Mouse (Mus musculus) MEL (cell line): ENCODE results near the gene Igf1r. TPM values are rescaled to one million over a fixed set of nuclear protein-coding genes. Genes with fewer than 3 reads are reported as not detected.

Source experiments
- DNase-seq: peaks from one replicate; pipeline ENCODE4 v3.0.0; 2011; ENCODE audit warnings: low read depth, low spot score
- H3K27ac ChIP-seq: 2 replicates; pipeline ENCODE4 v1.5.1; 2012; ENCODE audit warnings: low read depth, mild to moderate bottlenecking, control low read depth, low read length, moderate library complexity; ENCODE audit not compliant: control insufficient read depth
- H3K27me3 ChIP-seq, 2 experiments: fragments of 150-350 bp in 1 of 2; sonication (generic) in 1 of 2; 2 replicates each; pipeline ENCODE4 v1.6.1; 2012; ENCODE audit warnings: low read length in 2 of 2, mild to moderate bottlenecking in 2 of 2, improper control_type of control experiment in 1 of 2, moderate library complexity in 1 of 2; ENCODE audit not compliant: insufficient read depth in 2 of 2, control insufficient read depth in 1 of 2
- H3K36me3 ChIP-seq, 2 experiments: 2 replicates each; pipeline ENCODE4 v1.6.1; 2012 to 2014; ENCODE audit warnings: low read length in 2 of 2, improper control_type of control experiment in 1 of 2, inconsistent platforms in 1 of 2, mild to moderate bottlenecking in 1 of 2; ENCODE audit not compliant: insufficient read depth in 2 of 2, control insufficient read depth in 1 of 2
- H3K4me1 ChIP-seq, 2 experiments: fragments of 150-350 bp in 1 of 2; sonication (generic) in 1 of 2; 2 replicates each; pipeline ENCODE4 v1.6.1; 2012; ENCODE audit warnings: low read length in 2 of 2, improper control_type of control experiment in 1 of 2, mild to moderate bottlenecking in 1 of 2; ENCODE audit not compliant: insufficient read depth in 2 of 2, control insufficient read depth in 1 of 2
- H3K4me3 ChIP-seq, 2 experiments: fragments of 150-350 bp in 1 of 2; sonication (generic) in 1 of 2; 2 replicates each; pipeline ENCODE4 v1.5.1; 2012; ENCODE audit warnings: low read depth in 2 of 2, low read length in 2 of 2, mild to moderate bottlenecking in 2 of 2, moderate library complexity in 2 of 2, control low read depth in 1 of 2, improper control_type of control experiment in 1 of 2; ENCODE audit not compliant: control insufficient read depth in 1 of 2, insufficient read depth in 1 of 2
- H3K79me2 ChIP-seq: 2 replicates; pipeline ENCODE4 v1.6.1; 2012; ENCODE audit warnings: mild to moderate bottlenecking, low read length, moderate library complexity; ENCODE audit not compliant: control insufficient read depth, poor library complexity, insufficient read depth
- H3K9ac ChIP-seq: 2 replicates; pipeline ENCODE4 v1.6.1; 2012; ENCODE audit warnings: low read depth, mild to moderate bottlenecking, control low read depth, low read length, moderate library complexity; ENCODE audit not compliant: control insufficient read depth, poor library complexity, severe bottlenecking
- H3K9me3 ChIP-seq: fragments of 150-350 bp; sonication (generic); replicated peaks from 2 replicates; pipeline ENCODE4 v1.6.1; 2012; ENCODE audit warnings: mild to moderate bottlenecking, low read length, improper control_type of control experiment, moderate library complexity; ENCODE audit not compliant: insufficient read depth
- BHLHE40 ChIP-seq: IDR thresholded peaks from 2 replicates; pipeline ENCODE4 v1.6.1; 2012; ENCODE audit warnings: low read depth, mild to moderate bottlenecking, inconsistent platforms, low read length, improper control_type of control experiment, borderline replicate concordance
- CHD2 ChIP-seq: IDR thresholded peaks from 2 replicates; pipeline ENCODE4 v1.6.1; 2011; ENCODE audit warnings: low read length, improper control_type of control experiment
- E2F4 ChIP-seq: IDR thresholded peaks from 2 replicates; pipeline ENCODE4 v1.6.1; 2011; ENCODE audit warnings: low read depth, low read length, improper control_type of control experiment, borderline replicate concordance
- ELF1 ChIP-seq: IDR thresholded peaks from 2 replicates; pipeline ENCODE4 v1.6.1; 2014; ENCODE audit warnings: low read depth, mild to moderate bottlenecking, inconsistent platforms, low read length, improper control_type of control experiment, moderate library complexity
- EP300 ChIP-seq, 2 experiments: IDR thresholded peaks; 2 replicates each; pipeline ENCODE4 v1.6.1; 2011; ENCODE audit warnings: improper control_type of control experiment in 2 of 2, low read length in 2 of 2, low read depth in 1 of 2, mild to moderate bottlenecking in 1 of 2
- ETS1 ChIP-seq: IDR thresholded peaks from 2 replicates; pipeline ENCODE4 v1.6.1; 2012; ENCODE audit warnings: low read depth, mild to moderate bottlenecking, inconsistent platforms, low read length, improper control_type of control experiment, moderate library complexity
- GABPA ChIP-seq: IDR thresholded peaks from 2 replicates; pipeline ENCODE4 v1.6.1; 2012; ENCODE audit warnings: low read depth, mild to moderate bottlenecking, inconsistent platforms, low read length, improper control_type of control experiment, moderate library complexity
- JUND ChIP-seq: IDR thresholded peaks from 2 replicates; pipeline ENCODE4 v1.6.1; 2011; ENCODE audit warnings: low read depth, mild to moderate bottlenecking, improper control_type of control experiment, low read length
- KAT2A ChIP-seq: conservative IDR thresholded peaks from 2 replicates; pipeline ENCODE4 v1.6.1; 2012; ENCODE audit warnings: low read depth, low read length, improper control_type of control experiment, inconsistent platforms
- MAFK ChIP-seq: IDR thresholded peaks from 2 replicates; pipeline ENCODE4 v1.6.1; 2011; ENCODE audit warnings: low read depth, mild to moderate bottlenecking, low read length, improper control_type of control experiment, borderline replicate concordance
- MAX ChIP-seq: IDR thresholded peaks from 2 replicates; pipeline ENCODE4 v1.6.1; 2011; ENCODE audit warnings: low read length, improper control_type of control experiment
- MAZ ChIP-seq: IDR thresholded peaks from 2 replicates; pipeline ENCODE4 v1.6.1; 2012; ENCODE audit warnings: low read depth, mild to moderate bottlenecking, inconsistent platforms, low read length, improper control_type of control experiment
- MXI1 ChIP-seq: IDR thresholded peaks from 2 replicates; pipeline ENCODE4 v1.6.1; 2011; ENCODE audit warnings: mild to moderate bottlenecking, low read depth, low read length, improper control_type of control experiment
- NELFE ChIP-seq: IDR thresholded peaks from 2 replicates; pipeline ENCODE4 v1.6.1; 2011; ENCODE audit warnings: low read depth, low read length, improper control_type of control experiment
- NRF1 ChIP-seq: IDR thresholded peaks from 2 replicates; pipeline ENCODE4 v1.6.1; 2014; ENCODE audit warnings: low read depth, mild to moderate bottlenecking, inconsistent platforms, low read length, improper control_type of control experiment, moderate library complexity; ENCODE audit not compliant: poor library complexity, insufficient read depth, severe bottlenecking
- POLR2AphosphoS5 ChIP-seq: IDR thresholded peaks from 2 replicates; pipeline ENCODE4 v1.6.1; 2012; ENCODE audit warnings: low read depth, borderline replicate concordance, mild to moderate bottlenecking, inconsistent platforms, low read length, moderate library complexity, mixed read lengths
- SIN3A ChIP-seq: IDR thresholded peaks from 2 replicates; pipeline ENCODE4 v1.6.1; 2012; ENCODE audit warnings: low read length, improper control_type of control experiment, inconsistent platforms
- SMC3 ChIP-seq: IDR thresholded peaks from 2 replicates; pipeline ENCODE4 v1.6.1; 2011; ENCODE audit warnings: low read depth, low read length, improper control_type of control experiment
- TBP ChIP-seq: IDR thresholded peaks from 2 replicates; pipeline ENCODE4 v1.8.0; 2011; ENCODE audit warnings: low read depth, low read length, improper control_type of control experiment
- UBTF ChIP-seq: IDR thresholded peaks from 2 replicates; pipeline ENCODE4 v1.6.1; 2012; ENCODE audit warnings: low read depth, mild to moderate bottlenecking, inconsistent platforms, low read length, improper control_type of control experiment, moderate library complexity, borderline replicate concordance; ENCODE audit not compliant: insufficient read depth
- USF2 ChIP-seq, 2 experiments: IDR thresholded peaks; 2 replicates each; pipeline ENCODE4 v1.6.1; 2011 to 2012; ENCODE audit warnings: improper control_type of control experiment in 2 of 2, low read length in 2 of 2, borderline replicate concordance in 1 of 2, inconsistent platforms in 1 of 2, low read depth in 1 of 2, mild to moderate bottlenecking in 1 of 2; ENCODE audit not compliant: insufficient read depth in 1 of 2
- ZC3H11A ChIP-seq: IDR thresholded peaks from 2 replicates; pipeline ENCODE4 v1.6.1; 2012; ENCODE audit warnings: low read depth, mild to moderate bottlenecking, inconsistent platforms, low read length, improper control_type of control experiment
- ZKSCAN1 ChIP-seq: IDR thresholded peaks from 2 replicates; pipeline ENCODE4 v1.6.1; 2012; ENCODE audit warnings: low read depth, mild to moderate bottlenecking, inconsistent platforms, low read length, improper control_type of control experiment, moderate library complexity
- ZMIZ1 ChIP-seq: IDR thresholded peaks from 2 replicates; pipeline ENCODE4 v1.6.1; 2012; ENCODE audit warnings: low read depth, mild to moderate bottlenecking, inconsistent platforms, low read length, improper control_type of control experiment, moderate library complexity
- polyA plus RNA-seq, 2 experiments: library from polyadenylated mRNA; stranded (reverse) in 1 of 2; unstranded in 1 of 2; fragments of >175 nt in 1 of 2; fragments of >200 nt in 1 of 2; gene quantifications; 2 replicates each; pipeline versions ENCODE4 v1.2.1 to v1.2.4; 2012; ENCODE audit warnings: low replicate concordance in 2 of 2, low read depth in 1 of 2; ENCODE audit not compliant: insufficient read length in 2 of 2, insufficient read depth in 1 of 2, missing spikeins in 1 of 2
- total RNA-seq: library from RNA; depleted of rRNA; stranded (reverse); fragments of 300-350 nt; gene quantifications from 2 replicates; pipeline ENCODE4 v1.2.3, GENCODE M21; 2012

Gene Igf1r
- total and polyA plus RNA-seq, 3 experiments, result 11.8 to 11.9 TPM; not detected in 1

DNA sequence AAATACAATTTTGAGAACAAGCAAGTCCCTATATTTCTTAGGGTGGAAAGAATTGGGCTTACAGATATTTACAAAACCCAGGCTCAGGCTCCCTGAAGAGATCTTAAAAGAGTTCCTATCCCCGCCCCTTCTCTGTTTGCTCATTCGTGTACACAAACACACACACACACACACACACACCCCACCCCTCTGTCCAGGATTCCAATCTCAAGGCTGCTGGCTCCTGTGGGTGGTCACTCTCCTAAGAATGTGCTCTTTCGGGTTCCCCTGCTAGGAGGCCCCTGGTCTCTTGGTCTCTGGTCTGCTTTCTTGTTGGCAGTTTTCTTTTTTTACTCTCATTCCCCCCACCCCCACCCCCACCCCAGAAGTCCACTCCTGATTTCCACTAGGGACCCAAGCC is 41.7 kb upstream of the Igf1r start:
- Histone ChIP-seq H3K36me3 (no peaks in the 10 kb centered on the region), H3K4me3 (no peak overlapping the region), H3K4me1 (no peaks in the 10 kb centered on the region), H3K79me2 (no peaks in the 10 kb centered on the region), H3K9me3 (no peaks in the 10 kb centered on the region), H3K27me3 (peaks cover 0 to 3% of the 10 kb centered on the region in 2 experiments; a peak in 3 of 4 replicates), H3K27ac (no peak overlapping the region), H3K9ac (no peak overlapping the region)
- TF ChIP-seq TBP, result no peak
- no peak for TF ChIP-seq ELF1
- TF ChIP-seq MAX, result no peak
- TF ChIP-seq UBTF, result no peak
- TF ChIP-seq POLR2AphosphoS5, result no peak
- TF ChIP-seq E2F4, result no peak
- TF ChIP-seq USF2 (IDR thresholded peaks at IDR 0.05; ENCODE audit: borderline replicate concordance in 1 of 2, insufficient read depth in 1 of 2, low read depth in 1 of 2, low read length in 2 of 2), result no peak
- TF ChIP-seq NRF1, result no peak
- TF ChIP-seq NELFE, result no peak
- TF ChIP-seq SMC3, result no peak
- TF ChIP-seq CHD2, result no peak
- TF ChIP-seq ETS1, result no peak
- DNase-seq, result no peak

DNA sequence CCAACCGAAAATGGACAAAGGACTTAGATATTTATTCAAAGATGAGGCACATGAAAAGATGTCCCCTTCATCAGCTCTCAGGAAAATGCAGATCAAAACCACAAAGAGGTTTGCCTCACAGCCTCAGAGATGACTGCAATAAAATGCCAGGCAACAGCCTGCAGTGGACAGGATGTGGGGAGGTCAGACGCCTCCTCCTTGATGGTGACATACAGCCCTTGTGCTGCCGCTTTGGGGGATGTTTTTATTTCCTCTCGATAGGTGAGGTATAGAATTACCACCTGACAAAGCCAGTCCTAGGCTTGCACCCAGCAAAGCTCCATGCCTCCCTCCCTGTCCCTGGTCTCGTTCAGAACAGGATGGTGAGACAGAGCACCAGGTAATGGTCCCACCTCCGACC is 40.8 kb upstream of the Igf1r start:
- H3K27ac ChIP-seq, result no peak overlapping the region
- no peaks in the 10 kb centered on the region for H3K79me2 ChIP-seq
- peaks cover 0 to 3% of the 10 kb centered on the region in 2 experiments; a peak in 3 of 4 replicates for H3K27me3 ChIP-seq

More for the DNA sequence above, 40.8 kb upstream of the Igf1r start:
- Histone ChIP-seq H3K9me3 (no peaks in the 10 kb centered on the region), H3K36me3 (no peaks in the 10 kb centered on the region), H3K9ac (no peak overlapping the region), H3K4me3 (no peak overlapping the region), H3K4me1 (no peaks in the 10 kb centered on the region)
- DNase-seq, result no peak
- TF ChIP-seq ZKSCAN1, result no peak
- no peak for TF ChIP-seq SIN3A
- no peak for TF ChIP-seq NELFE
- TF ChIP-seq JUND, result no peak
- TF ChIP-seq ZMIZ1, result no peak
- TF ChIP-seq USF2 (IDR thresholded peaks at IDR 0.05; ENCODE audit: borderline replicate concordance in 1 of 2, insufficient read depth in 1 of 2, low read depth in 1 of 2, low read length in 2 of 2), result no peak
- no peak for TF ChIP-seq UBTF
- no peak for TF ChIP-seq MXI1
- TF ChIP-seq ZC3H11A, result no peak
- no peak for TF ChIP-seq MAZ
- no peak for TF ChIP-seq EP300 (IDR thresholded peaks at IDR 0.05; ENCODE audit: low read depth in 1 of 2, low read length in 2 of 2)
- no peak for TF ChIP-seq MAFK
- no peak for TF ChIP-seq NRF1
- no peak for TF ChIP-seq GABPA
- no peak for TF ChIP-seq POLR2AphosphoS5
- TF ChIP-seq KAT2A, result no peak
- TF ChIP-seq BHLHE40, result no peak
